Mouse (Mus musculus): ENCODE results near the gene Zfp786.

Zfp786 gene

DNA sequence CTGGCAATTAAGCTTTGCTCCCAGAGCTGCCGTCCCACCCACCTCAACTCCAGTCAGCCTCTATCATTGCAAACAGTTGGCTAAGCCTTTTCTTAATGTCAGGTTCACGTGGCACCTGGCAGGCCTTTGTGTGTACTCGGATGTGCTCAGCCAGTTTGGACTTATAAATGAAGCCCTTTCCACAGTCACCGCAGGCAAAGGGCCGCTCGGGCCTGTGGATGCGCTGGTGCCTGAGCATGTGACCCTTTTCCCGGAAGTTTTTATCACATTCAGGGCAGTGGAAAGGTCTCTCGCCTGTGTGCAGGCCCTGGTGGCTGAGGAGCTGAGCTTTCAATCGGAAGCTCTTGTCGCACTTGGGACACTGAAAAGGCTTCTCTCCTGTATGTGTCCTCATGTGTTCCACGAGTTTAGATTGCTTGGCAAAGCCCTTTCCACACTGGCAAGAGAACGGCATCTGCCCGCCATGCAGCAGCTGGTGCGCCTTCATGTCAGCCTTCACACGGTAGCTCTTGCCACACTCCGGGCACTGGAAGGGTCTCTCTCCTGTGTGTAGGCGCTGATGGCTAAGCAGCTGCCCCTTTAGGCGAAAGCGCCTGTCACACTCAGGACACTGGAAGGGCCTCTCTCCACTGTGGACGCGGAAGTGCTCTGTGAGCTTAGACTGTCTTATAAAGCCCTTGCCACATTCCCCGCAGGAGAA is 10.9 kb downstream of the Zfp786 start:
- no peak for DNase-seq

GRCm38 (mm10) chr6:47818721-47819120 is 11.9 kb downstream of the Zfp786 start:
- DNase-seq: no peak

GRCm38 (mm10) chr6:47816151-47816550 is 14.5 kb downstream of the Zfp786 start:
- no peak for DNase-seq

DNA sequence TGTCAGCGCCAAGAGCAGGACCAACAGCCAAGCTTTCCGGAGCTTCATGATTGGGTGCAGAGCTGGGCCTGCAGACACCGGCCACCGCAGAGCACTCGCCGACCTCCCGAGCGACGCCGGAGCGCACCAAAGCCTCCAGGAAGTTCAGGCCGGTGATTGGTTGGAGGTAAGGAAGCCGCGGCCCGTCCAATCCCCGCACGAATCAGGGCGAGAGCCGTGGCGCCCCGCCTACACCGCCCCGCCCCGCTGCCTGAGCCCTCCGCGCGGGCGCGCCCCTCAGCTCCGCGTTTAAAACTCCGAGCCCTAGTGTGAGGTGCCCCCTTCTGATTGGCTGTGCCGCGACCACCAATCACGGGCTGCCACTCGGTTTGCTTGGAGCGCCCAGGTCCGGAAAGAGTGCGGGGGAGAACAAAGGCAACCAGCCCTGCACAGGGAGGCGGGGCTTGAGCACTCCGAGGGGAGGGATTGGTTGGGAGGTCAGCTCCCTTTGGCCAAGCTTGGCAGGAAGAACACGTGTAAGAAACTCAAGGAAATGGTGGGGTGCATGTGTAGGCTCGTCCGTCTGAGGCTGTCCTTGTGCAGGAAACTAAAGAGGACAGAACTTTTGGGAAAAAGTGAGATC is 17.3 kb downstream of the Zfp786 start, which contains the start of gene Pdia4:
Gene Pdia4, minus strand, starts transcription at position 174 of the 622 bp plus-strand sequence.
- peak; percentile 99 for DNase-seq

DNA sequence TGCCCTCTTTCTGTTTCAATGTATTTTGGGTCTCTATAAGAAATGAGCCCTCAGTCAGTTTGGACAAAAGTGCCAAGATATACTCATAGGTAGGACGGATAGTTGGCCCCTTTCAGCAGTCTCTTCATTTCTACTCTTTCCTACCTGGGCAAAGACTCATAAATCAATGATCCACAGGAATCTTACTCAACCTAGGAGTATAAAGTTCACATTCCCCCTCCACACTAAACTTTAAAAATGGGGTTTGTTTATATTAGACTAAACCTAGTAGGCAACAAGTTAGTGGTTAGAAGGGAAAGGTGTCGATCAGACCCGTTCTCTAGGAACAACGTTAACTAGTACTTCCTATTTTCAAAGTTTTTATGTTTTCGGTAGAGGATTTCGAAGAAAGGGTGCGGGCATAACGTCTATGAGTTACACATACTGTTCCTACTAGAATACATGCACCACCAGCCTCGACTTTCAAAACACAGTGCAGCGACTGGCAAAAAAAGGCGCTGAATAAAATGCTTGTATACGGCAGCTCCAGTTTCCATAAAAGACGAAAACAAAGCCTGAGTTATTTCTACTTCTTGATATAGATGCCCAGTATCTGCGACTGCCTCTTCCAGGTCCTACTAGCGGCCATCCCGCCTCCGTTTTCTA is 18.3 kb downstream of the Zfp786 start:
- no peak for DNase-seq

- DNase-seq: no peak
Measured at GRCm38 (mm10) chr6:47811324-47811723, 19.3 kb downstream of the Zfp786 start.

GRCm38 (mm10) chr6:47810181-47810580 is 20.5 kb downstream of the Zfp786 start:
- no peak for DNase-seq

- DNase-seq: no peak
Measured at GRCm38 (mm10) chr6:47809053-47809452, 21.6 kb downstream of the Zfp786 start.

DNA sequence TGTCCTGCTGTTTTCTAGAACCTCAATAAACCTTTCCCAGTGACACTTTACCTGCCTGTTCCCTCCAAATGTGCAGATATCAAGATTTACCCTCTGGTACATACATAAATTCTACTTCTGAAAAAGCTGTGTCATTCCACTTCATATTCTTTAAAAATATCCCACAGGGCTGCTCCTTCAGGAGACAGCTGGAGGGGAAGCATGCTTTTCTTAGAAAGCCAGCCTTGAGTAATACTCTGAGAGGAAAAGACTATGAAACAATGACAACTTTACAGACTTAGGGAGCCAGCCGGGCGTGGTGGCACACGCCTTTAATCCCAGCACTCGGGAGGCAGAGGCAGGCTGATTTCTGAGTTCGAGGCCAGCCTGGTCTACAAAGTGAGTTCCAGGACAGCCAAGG is 22.1 kb downstream of the Zfp786 start:
- no peak for DNase-seq

GRCm38 (mm10) chr6:47807419-47807818 is 23.2 kb downstream of the Zfp786 start:
- DNase-seq: no peak

DNA sequence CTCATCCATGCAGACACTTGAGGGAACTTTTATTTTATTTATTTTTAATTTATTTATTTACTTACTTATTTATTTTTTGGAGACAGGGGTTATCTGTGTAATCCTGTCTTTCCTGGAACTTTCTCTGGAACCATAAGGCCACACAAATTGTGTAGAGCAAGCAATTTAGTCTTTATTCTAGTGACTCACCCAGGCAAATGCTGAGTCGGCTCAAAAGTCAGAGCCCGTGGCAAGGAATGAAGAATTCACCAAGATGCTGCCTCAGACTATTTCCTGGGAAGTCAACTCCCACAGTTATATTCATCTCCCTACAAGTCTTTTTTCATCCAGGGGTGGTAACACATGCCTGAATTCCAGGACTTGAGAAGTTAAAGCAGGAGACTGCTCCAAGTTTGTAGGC is 25.1 kb downstream of the Zfp786 start:
- no peak for DNase-seq

- peak; percentile 80 for DNase-seq
Measured at GRCm38 (mm10) chr6:47799079-47799478, 31.6 kb downstream of the Zfp786 start.

- DNase-seq: peak; percentile 70
Measured at GRCm38 (mm10) chr6:47794106-47794830, 36.4 kb downstream of the Zfp786 start.

- no peak for DNase-seq
Measured at GRCm38 (mm10) chr6:47793284-47793683, 37.4 kb downstream of the Zfp786 start.

DNA sequence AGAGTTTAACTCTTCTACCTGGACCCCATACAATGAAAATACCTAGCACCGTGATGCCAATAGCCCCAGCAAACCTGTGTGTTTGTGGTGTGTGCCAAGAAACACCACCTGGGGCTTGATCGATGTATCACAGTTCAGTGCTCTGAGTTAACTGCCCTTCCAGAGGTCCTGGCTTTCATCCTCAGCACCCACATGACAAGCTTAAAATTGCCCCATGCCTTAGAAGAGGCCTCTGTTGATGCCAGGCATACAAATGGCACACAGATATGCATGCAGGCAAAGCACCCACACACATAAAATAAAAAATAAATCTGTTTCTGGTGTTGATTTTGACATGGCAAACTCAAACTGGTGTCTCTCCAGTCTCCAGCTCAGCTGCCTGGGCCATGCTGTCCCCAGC is 38.1 kb downstream of the Zfp786 start:
- no peak for DNase-seq

GRCm38 (mm10) chr6:47790745-47791144 is 39.9 kb downstream of the Zfp786 start:
- DNase-seq: peak; percentile 46

DNA sequence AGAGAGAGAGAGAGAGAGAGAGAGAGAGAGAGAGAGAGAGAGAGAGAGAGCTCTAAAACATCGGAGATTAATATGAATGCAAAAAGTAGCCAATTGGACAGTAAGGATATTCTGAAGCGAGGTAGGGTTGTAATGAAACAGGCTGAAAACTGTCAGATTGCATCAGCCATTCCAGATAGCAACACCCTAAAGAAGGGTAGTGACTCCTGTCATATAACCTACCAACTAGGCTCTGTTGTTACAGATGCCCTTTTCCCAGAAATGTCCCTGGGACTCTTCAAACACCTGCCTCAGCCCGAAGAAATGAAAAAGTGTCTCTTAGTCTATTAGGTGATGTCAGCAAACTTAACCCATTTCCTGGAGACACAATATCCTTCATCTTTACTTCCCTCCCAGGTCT is 41.8 kb downstream of the Zfp786 start:
- DNase-seq: no peak

DNA sequence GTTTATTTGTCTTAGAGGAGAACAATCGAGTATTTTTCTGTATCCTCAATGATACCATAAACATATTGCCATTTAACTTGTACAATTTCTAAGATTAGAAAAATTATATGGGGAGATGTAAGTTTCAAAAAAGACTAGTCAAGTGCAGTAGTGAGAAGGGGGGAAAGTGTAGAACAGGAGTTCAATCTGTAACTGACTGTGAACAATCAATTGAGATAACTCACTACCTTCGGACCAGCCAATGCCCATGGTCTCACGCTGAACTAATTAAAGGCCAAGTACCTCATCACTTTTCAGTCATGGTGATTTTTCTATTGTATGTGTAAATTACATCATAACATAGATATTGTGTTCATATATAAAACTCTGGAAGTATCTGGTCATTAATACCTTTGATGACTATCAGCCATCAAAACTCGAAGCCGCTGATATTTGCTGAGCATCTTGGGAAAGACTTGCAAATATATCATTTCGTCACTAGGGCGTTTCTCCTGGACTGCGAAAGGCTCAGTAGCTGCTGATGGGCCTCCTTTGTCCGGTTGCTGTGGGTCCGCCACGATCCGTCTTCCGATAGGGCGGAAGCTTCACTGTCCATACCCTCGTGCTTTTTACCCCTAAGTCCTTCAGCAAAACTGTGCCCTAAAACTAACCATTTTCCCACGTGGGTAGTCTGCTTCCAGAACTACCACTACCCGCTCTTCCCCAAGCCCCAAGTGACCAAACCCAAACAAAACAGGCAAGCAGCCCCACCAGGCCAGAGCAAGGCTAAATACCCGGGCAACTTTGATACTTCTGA is 42.5 kb downstream of the Zfp786 start:
- peak; percentile 87 for DNase-seq

- no peak for DNase-seq
Measured at GRCm38 (mm10) chr6:47784707-47785412, 45.8 kb downstream of the Zfp786 start.

- DNase-seq: peak; percentile 35
Measured at GRCm38 (mm10) chr6:47781091-47781968, 49.3 kb downstream of the Zfp786 start.

GRCm38 (mm10) chr6:47780576-47781013 is 50.1 kb downstream of the Zfp786 start:
- DNase-seq: no peak
